Mouse (Mus musculus) bone marrow, adult 2 months (tissue): ENCODE measurements around the gene Gpc6.

Experiments used
- CTCF ChIP-seq: fragments of 200-500 bp; IDR thresholded peaks from 2 replicates; pipeline ENCODE4 v1.5.1; 2011; ENCODE audit warnings: low read length, control low read depth; ENCODE audit not compliant: control insufficient read depth, insufficient read depth
- POLR2A ChIP-seq: fragments of 200-500 bp; IDR thresholded peaks from 2 replicates; pipeline ENCODE4 v1.6.1; 2011; ENCODE audit warnings: low read depth, mild to moderate bottlenecking, control low read depth, low read length, borderline replicate concordance; ENCODE audit not compliant: control insufficient read depth

- TF ChIP-seq CTCF (no peak), POLR2A (no peak)
Measured at GRCm38 (mm10) chr14:117238226-117238625, 313.1 kb downstream of the Gpc6 start.
